In the genomic region with DNA sequence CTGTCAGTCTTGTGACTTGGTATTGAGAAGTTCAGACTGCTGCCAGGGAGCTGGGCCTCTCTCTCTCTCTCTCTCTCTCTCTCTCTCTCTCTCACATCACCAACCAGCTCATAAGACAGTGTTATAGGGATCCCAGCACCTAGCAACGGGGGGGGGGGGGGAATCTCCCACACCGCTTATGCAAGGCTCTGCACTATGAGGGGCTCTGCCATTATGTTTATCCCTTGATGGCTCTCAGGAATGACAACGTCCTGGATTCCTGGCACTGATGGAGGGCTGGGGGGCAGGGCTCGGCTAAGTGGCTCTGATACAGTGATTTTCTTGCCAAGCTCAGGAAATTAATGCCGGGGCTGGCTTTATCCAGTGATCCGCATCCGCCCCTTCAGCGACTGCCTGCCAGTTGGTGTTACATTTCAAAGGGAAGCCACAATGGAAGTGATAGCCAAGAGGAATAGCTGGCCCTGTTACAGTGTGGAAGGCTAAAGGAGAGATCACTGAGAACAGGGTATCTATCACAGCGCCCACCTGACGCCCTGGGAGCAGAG, we compare ENCODE assay signal across 8 mouse cellular contexts. TPM values are rescaled to one million over a fixed set of nuclear protein-coding genes. Genes with fewer than 3 reads are reported as not detected.
A peak's percentile ranks its signal among the peaks of the same experiment; 100 is the strongest.
DNase-seq lines count a peak whose midpoint lies in the region; ATAC-seq and TF ChIP-seq lines count a peak whose summit lies in the region.

No protein-coding gene starts in this region.

- peak; percentile 77 for DNase-seq in 3134 (ENCODE audit: extremely low read depth, insufficient read length, low spot score)
- DNase-seq in NIH3T3 (ENCODE audit: low read depth) = peak; percentile 79
- DNase-seq in frontal cortex, postnatal 10 days (ENCODE audit: low spot score in 2 of 2) = peak; percentile 61 to 69
- DNase-seq in kidney, postnatal 10 days = peak; percentile 83
- DNase-seq in limb, embryonic 14.5 days (ENCODE audit: low spot score) = peak; percentile 48
- DNase-seq in right cerebral cortex, adult 2 months (ENCODE audit: low spot score in 2 of 2) = peak; percentile 58 to 79
- DNase-seq in urinary bladder, adult 18-20 months (ENCODE audit: low spot score in 2 of 2) = no peak

- 2% methylated on average over 10 of the region's 10 CpGs for WGBS in limb, embryonic 14.5 days

- H3K27ac ChIP-seq in limb, embryonic 14.5 days (replicated peaks; ENCODE audit: low read depth, low read length) = no peak overlapping the region

- peaks cover 10% of the 10 kb centered on the region for H3K4me1 ChIP-seq in limb, embryonic 14.5 days (ENCODE audit: control insufficient read depth, insufficient read depth, low read length)

- H3K9me3 ChIP-seq in limb, embryonic 14.5 days (ENCODE audit: control insufficient read depth, low read length) = no peaks in the 10 kb centered on the region

- peak overlapping the region; percentile 10 for H3K4me2 ChIP-seq in limb, embryonic 14.5 days (replicated peaks; ENCODE audit: low read depth, low read length, severe bottlenecking)

- no peak overlapping the region for H3K4me3 ChIP-seq in limb, embryonic 14.5 days (replicated peaks; ENCODE audit: low read length)

- H3K9ac ChIP-seq in limb, embryonic 14.5 days (ENCODE audit: low read depth, low read length, severe bottlenecking) = no peak overlapping the region

- TF ChIP-seq POLR2A in limb, embryonic 14.5 days (IDR thresholded peaks at IDR 0.05; ENCODE audit: borderline replicate concordance, extremely low read depth, insufficient read depth, insufficient read length) = no peak

- ATAC-seq in limb, embryonic 14.5 days (ENCODE audit: low FRiP score, low read depth) = peak; percentile 26; the same call in 1 of the 2 replicates
- no peak for ATAC-seq in megakaryocyte progenitor cell, adult 5-6 weeks (replicated peaks; ENCODE audit: poor library complexity)

- no peaks in the 10 kb centered on the region for H3K27me3 ChIP-seq in limb, embryonic 14.5 days (ENCODE audit: control insufficient read depth, insufficient read depth, low read length)

- no peaks in the 10 kb centered on the region for H3K36me3 ChIP-seq in limb, embryonic 14.5 days (ENCODE audit: control insufficient read depth, insufficient read depth, low read length)

RNA-seq across cellular contexts. Expression of gene Dact2, which starts 38.7 kb away (rescaled TPM):
- polyA plus RNA-seq in limb, embryonic 14.5 days (2012; rRNA removed) = 1.3 and 2.3 TPM in 2 replicates
- polyA plus RNA-seq in limb, embryonic 14.5 days (2014; fragmentation: Nextera tagmentation; extraction: Ambion mirVana) = 0.69 and 0.99 TPM in 2 replicates
- total RNA-seq in megakaryocyte progenitor cell, adult 5-6 weeks (2015) = not detected in 2 replicates
- not detected in 2 replicates for total RNA-seq in megakaryocyte progenitor cell, adult 5-6 weeks (2017)

Comparison
In these comparisons a context has a peak if more than half of its experiments do, and no peak if none do; other contexts are left out.
1. DNase-seq: peak in 3134 (single experiment), NIH3T3 (single experiment), frontal cortex, postnatal 10 days (2 of 2), kidney, postnatal 10 days (single experiment), limb, embryonic 14.5 days (single experiment) and right cerebral cortex, adult 2 months (2 of 2); none in urinary bladder, adult 18-20 months (0 of 2).